Mouse (Mus musculus): ENCODE data around the gene Palm2.

DNA sequence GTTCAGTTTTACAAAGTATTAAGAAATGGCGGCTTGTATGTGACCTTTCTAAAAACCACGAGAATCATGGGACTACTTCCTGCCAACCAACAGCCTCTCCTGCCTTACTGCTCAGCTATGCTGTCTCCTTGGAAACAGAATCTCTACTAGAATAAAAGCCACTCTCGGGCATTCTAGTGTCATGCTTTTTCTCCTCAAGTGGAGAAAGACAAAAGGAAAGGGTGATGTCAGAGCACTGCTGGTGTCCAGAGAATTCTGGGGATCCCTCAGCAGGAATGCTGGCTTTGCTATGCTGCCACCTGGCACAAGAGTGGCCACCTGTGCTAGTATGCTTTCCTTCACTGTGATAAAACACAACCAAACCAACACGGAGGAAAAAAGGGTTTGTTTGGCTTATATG is 226.4 kb downstream of the Palm2 start:
- TF ChIP-seq CTCF (IDR thresholded peaks at IDR 0.05; ENCODE audit: extremely low read depth, insufficient read depth, insufficient read length, insufficient replicate concordance) (no peak), POLR2A (IDR thresholded peaks at IDR 0.05; ENCODE audit: low read depth, low read length) (no peak)

Data from spleen, adult 2 months (tissue).